Mouse (Mus musculus): Measurements from ENCODE around the gene Cfap74.
"Not testable (repeated sequence)": the region's sequence is repeated elsewhere in the genome, so short reads cannot be mapped to it uniquely, and the experiment has no call there.

Gene Cfap74

GRCm38 (mm10) chr4:155467237-155468010 is 58.4 kb downstream of the Cfap74 start:
- DNase-seq (ENCODE audit: extremely low read depth, insufficient read length, low spot score): no peak

- DNase-seq (ENCODE audit: extremely low read depth, insufficient read length, low spot score): no peak
These were observed 60.0 kb downstream of the Cfap74 start, which contains the start of gene Tmem52 for GRCm38 (mm10) chr4:155468952-155469351. TSS of gene Tmem52 (plus strand) at chr4:155469114.

- DNase-seq (ENCODE audit: extremely low read depth, insufficient read length, low spot score): no peak
These were observed 60.7 kb downstream of the Cfap74 start for GRCm38 (mm10) chr4:155469590-155470262.

GRCm38 (mm10) chr4:155470263-155470953 is 61.4 kb downstream of the Cfap74 start:
- no peak for DNase-seq (ENCODE audit: extremely low read depth, insufficient read length, low spot score)

GRCm38 (mm10) chr4:155470997-155471396 is 62.0 kb downstream of the Cfap74 start:
- no peak for DNase-seq (ENCODE audit: extremely low read depth, insufficient read length, low spot score)

GRCm38 (mm10) chr4:155471406-155471805 is 62.4 kb downstream of the Cfap74 start:
- no peak for DNase-seq (ENCODE audit: extremely low read depth, insufficient read length, low spot score)

GRCm38 (mm10) chr4:155472716-155473290 is 63.8 kb downstream of the Cfap74 start:
- no peak for DNase-seq (ENCODE audit: extremely low read depth, insufficient read length, low spot score)

- DNase-seq (ENCODE audit: extremely low read depth, insufficient read length, low spot score): no peak
These were observed 64.3 kb downstream of the Cfap74 start for GRCm38 (mm10) chr4:155473319-155473718.

GRCm38 (mm10) chr4:155473796-155474195 is 64.8 kb downstream of the Cfap74 start:
- not testable (repeated sequence) for DNase-seq (ENCODE audit: extremely low read depth, insufficient read length, low spot score)

- peak; percentile 80 for DNase-seq (ENCODE audit: extremely low read depth, insufficient read length, low spot score)
These were observed 72.6 kb downstream of the Cfap74 start for GRCm38 (mm10) chr4:155481381-155482124.

- DNase-seq (ENCODE audit: extremely low read depth, insufficient read length, low spot score): no peak
These were observed 73.1 kb downstream of the Cfap74 start for GRCm38 (mm10) chr4:155482125-155482480.

- DNase-seq (ENCODE audit: extremely low read depth, insufficient read length, low spot score): no peak
These were observed 73.9 kb downstream of the Cfap74 start for GRCm38 (mm10) chr4:155482733-155483540.

GRCm38 (mm10) chr4:155485521-155485920 is 76.5 kb downstream of the Cfap74 start:
- no peak for DNase-seq (ENCODE audit: extremely low read depth, insufficient read length, low spot score)

- DNase-seq (ENCODE audit: extremely low read depth, insufficient read length, low spot score): no peak
These were observed 78.8 kb downstream of the Cfap74 start for GRCm38 (mm10) chr4:155487746-155488145.

GRCm38 (mm10) chr4:155488232-155489025 is 79.4 kb downstream of the Cfap74 start:
- peak; percentile 79 for DNase-seq (ENCODE audit: extremely low read depth, insufficient read length, low spot score)

GRCm38 (mm10) chr4:155489101-155489970 is 80.3 kb downstream of the Cfap74 start:
- no peak for DNase-seq (ENCODE audit: extremely low read depth, insufficient read length, low spot score)

- DNase-seq (ENCODE audit: extremely low read depth, insufficient read length, low spot score): no peak
These were observed 81.5 kb downstream of the Cfap74 start for GRCm38 (mm10) chr4:155490456-155490855.

- DNase-seq (ENCODE audit: extremely low read depth, insufficient read length, low spot score): peak; percentile 78
These were observed 82.1 kb downstream of the Cfap74 start, which contains the start of gene Gnb1 for GRCm38 (mm10) chr4:155490990-155491504. TSS of gene Gnb1 (plus strand) at chr4:155491361.
